Mouse (Mus musculus) T-helper 1 cell (primary cell): ENCODE measurements at regions not wholly inside any gene's neighbourhood (a gene's known extent, or its start where the extent isn't known, plus 50 kb on each side); places are given as distances from the start of the nearest gene placed in this dataset.
"Not testable (repeated sequence)": the region's sequence is repeated elsewhere in the genome, so short reads cannot be mapped to it uniquely, and the experiment has no call there.

ENCODE experiments used
- in situ Hi-C: fragments of 300-600 bp; cut with MboI, MseI; formaldehyde crosslinking; loops from one replicate; pipeline ENCODE4 v1.15.1; 2025; ENCODE audit warnings: high pct_unique_total_duplicates

DNA sequence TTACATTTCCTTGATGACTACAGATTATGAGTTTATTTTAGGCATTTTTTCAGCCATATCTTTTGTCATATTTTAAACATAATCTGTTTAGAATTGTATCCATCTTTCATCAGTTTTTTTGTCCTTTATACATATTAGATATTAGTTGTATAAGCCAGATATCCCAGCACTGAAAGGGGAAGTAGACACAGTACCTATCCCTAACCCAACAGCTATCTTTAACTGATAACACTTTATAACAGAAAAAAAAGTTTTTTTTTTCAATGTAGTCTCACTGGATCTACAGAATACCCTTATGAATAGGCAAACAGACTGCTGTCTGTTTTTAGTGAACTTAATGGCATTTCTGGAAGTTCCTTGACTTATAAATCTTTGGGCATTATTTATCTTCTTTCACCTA is 1152.1 kb upstream of the Fam98a start:
- in situ Hi-C loops, result no loop called here

DNA sequence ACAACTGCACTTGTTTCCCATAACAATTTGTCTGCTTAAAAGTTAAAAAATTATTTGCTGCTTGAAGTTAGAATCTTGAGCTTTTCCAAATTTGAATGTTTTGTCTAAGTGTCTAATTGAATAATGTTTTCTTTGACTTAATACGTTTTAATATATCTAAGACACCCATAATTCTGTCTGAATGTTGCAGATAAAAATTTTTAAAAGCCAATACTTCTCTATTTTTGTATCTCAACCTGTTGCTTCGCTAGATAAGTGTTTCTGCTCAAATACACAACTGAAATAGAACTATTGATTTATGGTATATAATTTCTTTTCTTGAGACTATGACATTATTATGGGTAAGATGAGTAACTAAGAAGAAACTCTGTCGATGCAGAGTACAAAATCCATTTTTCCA is 1144.5 kb upstream of the Fam98a start:
- in situ Hi-C loops, result no loop called here

DNA sequence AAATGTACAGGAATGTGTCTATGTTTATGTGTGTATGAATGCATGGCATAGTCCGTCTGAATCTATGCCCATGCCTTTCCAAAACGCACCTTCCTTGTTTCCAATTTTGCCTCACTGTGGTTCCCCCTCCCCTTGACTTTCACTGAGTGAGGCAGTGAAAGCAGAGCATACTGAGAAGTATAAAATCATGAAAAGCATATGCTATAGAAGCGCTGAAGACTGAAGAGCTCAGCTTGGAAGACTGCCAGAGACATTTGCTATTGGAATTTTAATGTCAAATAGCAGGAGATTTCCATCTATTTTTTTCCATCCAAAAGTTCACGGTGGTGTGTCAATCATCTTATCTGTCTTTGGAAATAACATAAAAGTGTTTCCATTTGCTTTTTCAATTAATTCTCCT is 1106.3 kb upstream of the Fam98a start:
- in situ Hi-C loops, result no loop called here

DNA sequence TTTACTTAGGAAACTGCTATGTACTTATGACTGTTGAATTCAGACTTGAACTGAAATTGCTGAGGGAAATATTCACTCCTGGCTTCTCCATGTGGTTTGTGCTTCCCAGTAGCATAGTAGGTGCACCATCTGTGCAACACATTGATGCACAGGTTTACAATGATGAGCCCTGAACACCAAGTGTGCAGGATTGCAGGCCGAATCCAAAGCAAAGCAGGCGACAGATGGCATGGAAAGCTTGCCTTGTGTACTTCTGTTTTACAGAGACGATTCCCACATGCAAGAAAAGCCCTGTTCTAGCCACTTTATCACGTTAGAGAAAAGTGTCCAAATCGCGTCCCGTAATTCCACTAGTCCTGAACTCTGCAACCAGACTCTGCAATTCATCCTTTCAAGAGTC is 1074.2 kb upstream of the Fam98a start:
- in situ Hi-C loops, result loop anchor here (10.0 kb wide), 1 partner anchor 59 kb away; no protein-coding TSS in a partner anchor

DNA sequence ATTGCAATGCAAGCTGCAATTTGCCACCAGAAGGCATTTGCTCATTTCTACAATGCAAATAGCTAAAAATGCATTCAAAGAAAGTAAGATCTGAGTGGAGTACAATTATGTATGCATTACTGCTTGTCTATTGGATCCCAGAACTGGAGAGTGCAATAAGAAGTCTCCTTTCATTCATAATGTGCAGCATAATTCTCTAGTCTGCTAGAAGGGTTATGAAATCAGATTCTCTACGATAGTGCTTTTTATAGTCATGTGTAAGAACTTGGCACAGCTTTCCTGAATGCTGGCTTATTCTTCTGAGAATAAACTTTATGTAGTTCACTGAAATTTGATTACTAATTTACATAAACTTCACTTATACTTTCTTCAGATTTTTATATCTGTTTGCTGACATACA is 1053.5 kb upstream of the Fam98a start:
- in situ Hi-C loops, result no loop called here

DNA sequence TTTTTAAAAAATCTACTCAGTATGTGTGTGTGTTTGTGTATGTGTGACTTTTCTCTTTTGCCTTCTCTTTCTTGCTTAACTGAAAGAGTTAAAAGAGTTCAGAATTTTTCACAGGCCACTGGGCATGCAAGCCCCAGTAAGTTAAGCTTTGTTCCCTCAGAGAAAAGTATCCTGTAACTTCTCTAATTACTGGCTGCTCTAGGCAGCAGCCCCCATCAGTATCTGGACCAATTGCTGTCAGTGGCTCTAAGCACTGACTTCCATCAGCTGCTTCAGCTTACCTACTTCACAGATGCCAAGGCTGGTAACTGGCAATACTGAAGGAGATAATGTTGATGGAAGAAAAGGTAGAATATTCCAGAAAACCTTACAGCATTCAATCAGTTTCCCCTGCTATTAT is 1026.6 kb upstream of the Fam98a start:
- in situ Hi-C loops, result loop anchor here (25.0 kb wide), 1 partner anchor 916 kb away; no protein-coding TSS in a partner anchor

DNA sequence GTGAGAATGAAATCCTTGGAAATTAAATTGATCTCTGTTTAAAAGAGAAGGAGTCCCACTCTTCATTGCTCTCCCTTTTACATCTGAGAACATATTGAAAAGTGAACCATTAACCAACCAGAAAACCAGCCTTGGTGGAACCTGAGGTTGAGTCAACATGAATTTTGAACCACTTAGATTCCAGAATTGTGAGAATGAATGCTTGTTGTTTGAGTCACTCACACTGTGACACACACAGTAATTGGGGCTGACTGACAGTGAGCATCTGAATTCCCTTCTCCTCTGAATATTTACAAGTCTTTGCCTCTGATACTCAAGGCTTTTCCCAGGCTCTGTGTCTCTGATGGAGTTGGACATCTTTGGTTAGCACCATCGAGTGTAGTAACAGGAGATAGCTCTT is 1008.0 kb upstream of the Fam98a start:
- in situ Hi-C loops, result no loop called here

DNA sequence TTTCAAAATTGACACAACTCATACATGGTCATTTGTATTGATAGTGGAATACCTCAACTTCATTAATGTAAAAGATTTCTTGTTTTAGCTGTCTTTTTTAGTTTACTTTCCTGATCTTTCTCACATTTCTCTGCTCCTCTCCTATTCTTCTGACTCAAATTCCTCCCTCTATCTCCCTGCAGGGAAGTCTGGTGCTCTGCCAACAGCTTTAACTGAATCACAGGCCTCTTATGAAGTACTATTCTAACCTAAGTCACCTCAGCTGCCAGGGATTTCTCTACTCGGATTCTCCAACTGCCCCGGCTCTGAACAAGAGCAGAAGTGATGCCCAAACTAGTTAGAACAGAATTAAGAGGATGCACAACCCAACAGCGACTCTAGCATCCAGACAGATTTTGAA is 993.8 kb upstream of the Fam98a start:
- in situ Hi-C loops, result no loop called here

DNA sequence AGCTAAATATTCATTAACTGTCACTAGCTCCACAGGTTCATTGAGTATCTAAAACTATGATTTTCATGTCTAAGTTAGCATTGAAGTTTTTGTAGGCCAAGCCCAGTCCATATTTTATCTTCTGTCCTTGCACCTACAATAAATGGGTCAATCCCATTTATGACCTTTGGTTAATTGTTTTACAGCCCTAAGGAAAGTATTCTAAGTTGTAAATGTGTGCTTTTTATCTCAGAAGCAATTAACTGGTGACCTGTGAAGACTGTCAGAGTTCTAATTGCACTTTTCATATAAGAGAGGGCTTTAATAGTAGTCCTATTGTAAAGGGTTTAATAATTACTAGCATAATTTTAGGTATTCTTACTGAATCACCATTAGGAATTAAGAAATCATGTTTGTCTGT is 984.0 kb upstream of the Fam98a start:
- in situ Hi-C loops, result no loop called here

DNA sequence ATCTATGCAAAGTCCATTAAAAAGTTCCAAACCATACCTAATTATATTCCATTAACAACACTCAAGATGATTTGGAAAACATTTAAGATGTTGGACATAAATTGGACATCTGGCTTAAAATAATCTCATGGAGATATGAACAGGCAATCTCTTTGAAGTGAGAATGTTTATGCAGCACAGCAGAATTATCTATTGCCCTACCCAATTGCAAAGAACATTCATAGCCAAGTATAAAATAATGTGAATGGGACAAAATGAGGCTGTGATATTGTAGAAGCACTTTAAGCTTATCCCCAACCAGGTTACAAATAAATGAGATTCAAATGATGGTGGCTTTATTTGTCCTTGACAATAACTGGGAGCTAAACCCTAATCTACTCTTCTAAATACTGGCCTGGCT is 950.0 kb upstream of the Fam98a start:
- in situ Hi-C loops, result no loop called here

DNA sequence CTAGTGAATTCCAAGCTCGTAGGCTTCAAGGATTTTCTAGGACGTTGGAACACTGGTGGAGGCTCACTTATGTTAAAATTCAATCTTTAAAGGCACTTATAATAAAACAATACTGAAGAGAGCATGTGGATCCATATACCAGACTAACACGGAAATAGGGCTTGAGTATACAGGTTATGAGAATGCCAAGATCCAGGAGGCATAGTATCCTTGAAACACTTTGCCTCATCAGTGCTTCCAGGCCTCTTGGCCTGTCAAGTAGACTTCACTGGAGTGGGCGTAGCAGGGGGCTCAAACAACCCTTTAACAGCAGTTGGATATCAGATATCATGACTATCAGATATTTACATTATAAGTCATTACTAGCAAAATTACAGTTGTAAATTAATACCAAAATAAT is 948.7 kb upstream of the Fam98a start:
- in situ Hi-C loops, result no loop called here

DNA sequence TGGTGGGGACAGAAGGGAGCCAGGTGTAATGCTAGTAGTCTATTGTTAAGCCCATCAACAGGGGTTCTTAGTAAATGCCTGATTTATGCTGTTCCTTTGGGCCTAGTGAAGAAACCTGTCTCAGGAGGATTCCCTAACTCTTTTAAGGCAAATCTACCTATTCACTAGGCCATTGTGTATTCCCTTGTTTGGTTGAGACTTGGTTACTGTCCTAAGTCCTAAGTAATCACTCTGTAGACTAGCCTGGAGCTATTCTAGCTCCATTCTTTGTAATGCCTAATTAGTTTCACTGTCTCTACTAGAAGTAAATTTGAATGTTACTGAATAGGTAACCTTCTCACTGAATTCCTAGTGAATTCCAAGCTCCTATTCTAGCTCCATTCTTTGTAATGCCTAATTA is 948.2 kb upstream of the Fam98a start:
- in situ Hi-C loops, result not testable (repeated sequence)

DNA sequence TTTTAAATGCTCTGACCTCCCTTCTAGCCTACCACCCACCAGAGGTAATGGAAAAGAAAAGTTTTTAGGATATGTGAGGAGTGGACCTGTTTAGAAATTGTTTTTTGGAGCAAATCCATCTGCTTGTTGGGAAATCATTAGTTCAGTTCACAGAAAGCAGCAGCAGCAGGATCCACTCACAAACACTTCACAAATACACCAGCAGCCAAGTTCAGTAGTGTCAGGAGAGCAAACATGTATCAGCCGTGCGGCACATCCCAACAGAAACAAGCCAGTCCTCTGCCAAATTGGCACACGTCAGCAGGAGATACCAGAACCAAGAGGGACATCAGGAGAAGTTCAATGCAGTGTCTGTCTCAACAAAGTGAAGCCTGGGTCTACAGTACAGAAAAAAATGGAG is 935.6 kb upstream of the Fam98a start:
- in situ Hi-C loops, result no loop called here

DNA sequence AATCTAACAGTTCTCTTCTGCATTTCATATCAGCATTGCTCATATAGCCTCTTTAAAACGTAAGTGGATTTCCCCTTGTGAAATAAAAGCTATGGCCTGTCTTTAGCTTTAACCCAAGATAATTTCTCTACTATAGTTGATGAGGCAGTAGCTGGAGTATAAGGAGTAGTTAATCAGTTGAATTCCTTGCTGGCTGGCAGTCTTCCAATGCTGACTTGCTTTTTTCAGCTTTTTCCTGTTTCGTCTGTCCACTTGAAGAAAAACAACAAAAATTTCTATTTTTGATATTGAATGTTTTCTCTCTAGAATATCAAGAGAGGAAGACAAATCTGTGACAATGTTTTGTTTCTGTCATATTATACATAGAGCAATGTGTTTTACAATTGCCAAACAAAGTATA is 932.4 kb upstream of the Fam98a start:
- in situ Hi-C loops, result no loop called here

DNA sequence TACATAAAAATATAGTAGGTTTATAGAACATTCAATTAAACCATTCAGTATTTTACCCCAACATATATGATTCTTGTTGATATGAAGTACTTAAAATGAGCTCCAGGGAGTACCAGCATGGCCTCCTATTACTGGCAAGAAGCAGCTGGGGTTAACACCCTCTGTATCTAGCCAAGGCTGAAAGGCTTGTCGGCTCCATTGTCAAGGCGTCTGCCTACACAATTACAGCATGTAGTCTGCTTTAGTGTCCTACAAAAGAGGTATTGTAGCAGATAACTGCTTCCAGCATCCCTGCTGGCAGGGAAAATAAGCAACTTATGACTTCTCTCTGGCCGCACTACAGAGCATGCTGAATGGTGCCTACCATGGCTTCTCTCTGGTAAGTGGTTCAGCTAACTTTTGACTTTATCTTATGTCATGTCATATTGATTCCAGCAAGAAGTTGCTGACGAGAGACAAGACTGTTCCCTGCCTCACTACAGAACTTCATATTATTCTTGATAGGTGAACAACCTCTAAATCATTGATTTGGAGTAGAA is 899.6 kb upstream of the Fam98a start:
- in situ Hi-C loops, result loop anchor here (10.0 kb wide), 1 partner anchor 57 kb away; no protein-coding TSS in a partner anchor
